Comparison of ENCODE assay signal across 8 mouse cellular contexts in the genomic region with DNA sequence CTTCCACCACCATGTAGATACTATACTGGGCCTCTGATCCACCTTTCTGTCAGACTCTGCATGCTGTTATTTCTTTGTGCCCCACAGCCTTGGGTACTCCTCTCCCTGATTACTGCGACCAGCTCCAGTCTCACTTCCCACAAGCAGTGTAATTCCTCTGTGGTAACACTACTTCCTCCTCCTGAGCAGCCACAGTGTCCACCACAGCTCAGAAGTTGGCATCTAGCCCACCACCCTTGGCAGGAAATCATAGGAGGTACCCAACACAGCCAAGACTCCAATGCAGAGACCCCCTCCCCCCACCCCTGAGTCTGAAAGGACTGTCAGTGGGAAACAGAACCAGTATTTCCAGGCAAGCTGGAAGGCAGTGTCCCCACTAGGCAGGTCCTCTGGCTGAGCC. TPM values are rescaled to one million over a fixed set of nuclear protein-coding genes. Genes with fewer than 3 reads are reported as not detected.
DNase-seq lines count a peak whose midpoint lies in the region; ATAC-seq and TF ChIP-seq lines count a peak whose summit lies in the region.

No protein-coding gene starts in this region.

- no peak overlapping the region for H3K9ac ChIP-seq in kidney, embryonic 15.5 days

- no peaks in the 10 kb centered on the region for H3K27me3 ChIP-seq in kidney, adult 2 months (replicated peaks; ENCODE audit: control insufficient read depth, insufficient read depth, low read length)
- H3K27me3 ChIP-seq in kidney, embryonic 15.5 days = no peaks in the 10 kb centered on the region

- no peak for TF ChIP-seq POLR2A in kidney, adult 2 months (IDR thresholded peaks at IDR 0.05; ENCODE audit: low read depth, low read length)

- 65% methylated on average over 1 of the region's 1 CpGs for WGBS in kidney, adult 2 months
- 57% methylated on average over 1 of the region's 1 CpGs for WGBS in kidney, embryonic 15.5 days

- no peak for ATAC-seq in kidney, embryonic 15.5 days (replicated peaks; ENCODE audit: low FRiP score)
- peak; percentile 93 for ATAC-seq in granulocyte monocyte progenitor cell, adult 5-6 weeks (replicated peaks; ENCODE audit: poor library complexity, severe bottlenecking)

- no peaks in the 10 kb centered on the region for H3K36me3 ChIP-seq in kidney, adult 2 months (ENCODE audit: control insufficient read depth, insufficient read depth, low read length)
- H3K36me3 ChIP-seq in kidney, embryonic 15.5 days = no peaks in the 10 kb centered on the region

- no peaks in the 10 kb centered on the region for H3K9me3 ChIP-seq in kidney, embryonic 15.5 days (replicated peaks)

- no peaks in the 10 kb centered on the region; the same call in 1 of the 2 replicates for H3K4me1 ChIP-seq in kidney, adult 2 months (ENCODE audit: control insufficient read depth, insufficient read depth, low read length)
- peaks cover 20% of the 10 kb centered on the region for H3K4me1 ChIP-seq in kidney, embryonic 15.5 days

- H3K27ac ChIP-seq in kidney, adult 2 months (ENCODE audit: insufficient read depth, low read depth, low read length) = no peak overlapping the region
- H3K27ac ChIP-seq in kidney, embryonic 15.5 days = no peak overlapping the region

- TF ChIP-seq CTCF in kidney, adult 2 months (conservative IDR thresholded peaks at IDR 0.05; ENCODE audit: insufficient read depth, insufficient read length, low read depth, low read length) = no peak

- peak; percentile 40 for DNase-seq in kidney, adult 2 months
- DNase-seq in cerebellum, postnatal 14 days = peak; percentile 66 to 79
- DNase-seq in left cerebral cortex, adult 18-20 months (ENCODE audit: low spot score in 2 of 2) = peak; percentile 37 to 46
- DNase-seq in monocyte, adult 2 months (ENCODE audit: low read depth in 1 of 2, low spot score in 2 of 2) = peak; percentile 54 to 66
- DNase-seq in thymus, postnatal 10 days (ENCODE audit: low spot score in 2 of 2) = no peak
- DNase-seq in urinary bladder, adult 2 months (ENCODE audit: low spot score) = no peak

- H3K4me2 ChIP-seq in kidney, embryonic 15.5 days = no peak overlapping the region

- no peak overlapping the region for H3K4me3 ChIP-seq in kidney, adult 2 months (ENCODE audit: insufficient read depth, low read depth, low read length)
- H3K4me3 ChIP-seq in kidney, embryonic 15.5 days (replicated peaks) = no peak overlapping the region

RNA-seq across cellular contexts. Expression of gene Wnk2, which starts 47.4 kb away (rescaled TPM):
- polyA plus RNA-seq in kidney, adult 2 months (2012; rRNA removed) = 2.3 and 2.7 TPM in 2 replicates
- 1.2 and 1.4 TPM in 2 replicates for polyA plus RNA-seq in kidney, embryonic 15.5 days (2015; fragmentation: Nextera tagmentation; extraction: Ambion mirVana)
- not detected in 2 replicates for total RNA-seq in granulocyte monocyte progenitor cell, adult 5-6 weeks (2014; fragmentation: Nextera tagmentation)
- not detected in 2 replicates for total RNA-seq in granulocyte monocyte progenitor cell, adult 5-6 weeks (2017)
- 100 to 1,000 TPM; 117 to 130 TPM for total RNA-seq in left cerebral cortex, adult 18-20 months (2021)
- 14.9 and 28.9 TPM in 2 replicates for polyA plus RNA-seq in urinary bladder, adult 2 months (2012; rRNA removed)

Comparison
In these comparisons a context has a peak if more than half of its experiments do, and no peak if none do; other contexts are left out.
1. DNase-seq: peak in kidney, adult 2 months (single experiment), cerebellum, postnatal 14 days (2 of 2), left cerebral cortex, adult 18-20 months (2 of 2) and monocyte, adult 2 months (2 of 2); none in thymus, postnatal 10 days (0 of 2) and urinary bladder, adult 2 months (single experiment).